Mouse (Mus musculus): Measurements from ENCODE around the gene Adcy7.

DNA sequence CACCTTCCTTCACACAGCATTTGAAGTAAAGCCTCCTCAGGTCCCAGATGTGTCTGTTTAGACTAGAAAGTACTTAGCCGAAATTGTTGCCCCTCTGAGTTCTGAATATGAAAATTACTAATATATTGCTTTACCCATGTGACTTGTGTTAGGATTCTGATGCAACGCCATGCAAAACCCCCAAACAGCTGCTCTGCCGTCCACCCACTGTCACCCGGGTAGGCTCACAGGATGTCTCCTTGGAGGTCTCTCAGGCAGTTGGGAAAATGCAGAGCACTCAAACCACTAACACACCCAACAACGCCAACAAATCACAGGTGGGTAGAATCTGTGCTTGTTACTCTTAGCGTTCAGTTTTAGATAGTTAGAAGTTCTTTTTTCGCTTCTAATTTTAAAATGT, 17.2 kb upstream of the Adcy7 start:
- no peak for TF ChIP-seq CTCF (IDR thresholded peaks at IDR 0.05; ENCODE audit: low read depth)
- no peak for TF ChIP-seq EP300 (IDR thresholded peaks at IDR 0.05; ENCODE audit: low read depth)

All from liver, embryonic 14.5 days (tissue).